Mouse (Mus musculus) liver, postnatal 0 days (tissue): ENCODE measurements at regions not wholly inside any gene's neighbourhood (a gene's known extent, or its start where the extent isn't known, plus 50 kb on each side); places are given as distances from the start of the nearest gene placed in this dataset.

Experiments
- ATAC-seq: fragments of 200-750 bp; cut with Nextera tagmentation; 2 replicates; pipeline ENCODE4 v1.8.0; 2017; ENCODE audit warnings: mild to moderate bottlenecking, moderate library complexity
- DNase-seq: peaks from one replicate; pipeline ENCODE4 v3.0.0-alpha.2; 2016
- H3K27ac ChIP-seq: fragments of 300-500 bp; sonication (generic); 2 replicates; pipeline ENCODE4 v1.5.1; 2014; ENCODE audit warnings: antibody characterized with exemption, moderate library complexity, mild to moderate bottlenecking, low read depth
- H3K27me3 ChIP-seq: fragments of 300-500 bp; sonication (generic); 2 replicates; pipeline ENCODE4 v1.6.1; 2014; ENCODE audit warnings: low read length, control low read depth, mixed read lengths; ENCODE audit not compliant: insufficient read depth
- H3K36me3 ChIP-seq: fragments of 300-500 bp; sonication (generic); replicated peaks from 2 replicates; pipeline ENCODE4 v1.6.1; 2014; ENCODE audit warnings: mild to moderate bottlenecking, control low read depth, low read length, moderate library complexity, mixed read lengths; ENCODE audit not compliant: insufficient read depth
- H3K4me1 ChIP-seq: fragments of 300-500 bp; sonication (generic); 2 replicates; pipeline ENCODE4 v1.6.1; 2014; ENCODE audit warnings: antibody characterized with exemption, mild to moderate bottlenecking, control low read depth; ENCODE audit not compliant: insufficient read depth
- H3K4me2 ChIP-seq: fragments of 300-500 bp; sonication (generic); 2 replicates; pipeline ENCODE4 v1.6.1; 2014; ENCODE audit warnings: low read depth, mild to moderate bottlenecking, low read length, moderate library complexity, mixed read lengths
- H3K4me3 ChIP-seq: fragments of 300-500 bp; sonication (generic); 2 replicates; pipeline ENCODE4 v1.5.1; 2014; ENCODE audit warnings: low read depth, low read length
- H3K9ac ChIP-seq: fragments of 300-500 bp; sonication (generic); replicated peaks from 2 replicates; pipeline ENCODE4 v1.6.1; 2014; ENCODE audit warnings: mild to moderate bottlenecking, moderate library complexity
- H3K9me3 ChIP-seq: fragments of 300-500 bp; sonication (generic); 2 replicates; pipeline ENCODE4 v1.6.1; 2016; ENCODE audit warnings: mild to moderate bottlenecking, control low read depth, low read length, mixed read lengths
- CTCF ChIP-seq: sonication (generic); IDR thresholded peaks from 2 replicates; pipeline ENCODE4 v1.5.1; 2016; ENCODE audit warnings: antibody characterized with exemption, low read depth
- EP300 ChIP-seq: IDR thresholded peaks from 2 replicates; pipeline ENCODE4 v1.6.1; 2016; ENCODE audit warnings: antibody characterized with exemption, low read depth, mild to moderate bottlenecking
- WGBS: fragments of 180-500 bp; shearing (Covaris S2); extraction: QIAGEN DNeasy Blood & Tissue Kit; methylation state at CpG from one replicate; pipeline ENCODE4 v1.1.7; 2014; ENCODE audit not compliant: insufficient replicate concordance; 5-methylcytosine and 5-hydroxymethylcytosine counted together

GRCm38 (mm10) chr6:117283616-117284015 lies 115.3 kb downstream of the Cxcl12 start:
- 67% methylated on average over 3 of the region's 3 CpGs for WGBS
- DNase-seq: no peak

GRCm38 (mm10) chr6:117284376-117285106 lies 116.2 kb downstream of the Cxcl12 start:
- Histone ChIP-seq H3K9me3 (no peaks in the 10 kb centered on the region), H3K4me3 (no peak overlapping the region), H3K27ac (no peak overlapping the region), H3K4me1 (no peaks in the 10 kb centered on the region), H3K36me3 (no peaks in the 10 kb centered on the region), H3K4me2 (no peak overlapping the region), H3K27me3 (no peaks in the 10 kb centered on the region), H3K9ac (no peak overlapping the region)
- TF ChIP-seq EP300: no peak
- no peak for TF ChIP-seq CTCF
- ATAC-seq: no peak
- DNase-seq: no peak
- 69% methylated on average over 5 of the region's 5 CpGs for WGBS

More at GRCm38 (mm10) chr6:117283616-117284015, 115.3 kb downstream of the Cxcl12 start:
- no peaks in the 10 kb centered on the region for H3K36me3 ChIP-seq
- H3K9me3 ChIP-seq: no peaks in the 10 kb centered on the region
- TF ChIP-seq CTCF (no peak), EP300 (no peak)
- no peak overlapping the region for H3K27ac ChIP-seq
- no peak overlapping the region for H3K4me2 ChIP-seq
- H3K4me1 ChIP-seq: no peaks in the 10 kb centered on the region
- no peak overlapping the region for H3K9ac ChIP-seq
- no peak overlapping the region for H3K4me3 ChIP-seq
- no peak for ATAC-seq
- H3K27me3 ChIP-seq: no peaks in the 10 kb centered on the region

GRCm38 (mm10) chr6:117287396-117287795 lies 119.1 kb downstream of the Cxcl12 start:
- no peak overlapping the region for H3K9ac ChIP-seq
- no peak for DNase-seq
- TF ChIP-seq CTCF (no peak), EP300 (no peak)
- no peaks in the 10 kb centered on the region for H3K27me3 ChIP-seq
- no peaks in the 10 kb centered on the region for H3K36me3 ChIP-seq
- ATAC-seq: no peak
- no peaks in the 10 kb centered on the region for H3K4me1 ChIP-seq
- no peak overlapping the region for H3K27ac ChIP-seq
- no peak overlapping the region for H3K4me3 ChIP-seq
- no peaks in the 10 kb centered on the region for H3K9me3 ChIP-seq
- 61% methylated on average over 5 of the region's 5 CpGs for WGBS
- no peak overlapping the region for H3K4me2 ChIP-seq

GRCm38 (mm10) chr6:117293780-117294465 lies 125.6 kb downstream of the Cxcl12 start:
- H3K27ac ChIP-seq: no peak overlapping the region
- no peak for TF ChIP-seq CTCF
- no peak for TF ChIP-seq EP300

GRCm38 (mm10) chr6:117297918-117298317 lies 129.6 kb downstream of the Cxcl12 start:
- ATAC-seq: peak; percentile 72
- peak; percentile 29 for DNase-seq
- WGBS: 54% methylated on average over 2 of the region's 2 CpGs
- no peak overlapping the region for H3K9ac ChIP-seq
- no peak for TF ChIP-seq CTCF
- peak; percentile 76 for TF ChIP-seq EP300
- H3K4me3 ChIP-seq: no peak overlapping the region
- no peaks in the 10 kb centered on the region for H3K9me3 ChIP-seq
- H3K4me1 ChIP-seq: no peaks in the 10 kb centered on the region
- H3K27ac ChIP-seq: peak overlapping the region; percentile 88
- H3K4me2 ChIP-seq: no peak overlapping the region
- no peaks in the 10 kb centered on the region for H3K36me3 ChIP-seq
- no peaks in the 10 kb centered on the region for H3K27me3 ChIP-seq

More at GRCm38 (mm10) chr6:117293780-117294465, 125.6 kb downstream of the Cxcl12 start:
- DNase-seq (no peak), ATAC-seq (no peak)
- Histone ChIP-seq H3K4me1 (no peaks in the 10 kb centered on the region), H3K9me3 (no peaks in the 10 kb centered on the region), H3K4me3 (no peak overlapping the region), H3K27me3 (no peaks in the 10 kb centered on the region), H3K9ac (no peak overlapping the region), H3K36me3 (no peaks in the 10 kb centered on the region), H3K4me2 (no peak overlapping the region)
- WGBS: 52% methylated on average over 9 of the region's 9 CpGs

- Histone ChIP-seq H3K27ac (peak overlapping the region; percentile 88), H3K4me3 (no peak overlapping the region), H3K36me3 (no peaks in the 10 kb centered on the region), H3K27me3 (no peaks in the 10 kb centered on the region), H3K4me1 (no peaks in the 10 kb centered on the region), H3K9me3 (no peaks in the 10 kb centered on the region), H3K9ac (no peak overlapping the region), H3K4me2 (no peak overlapping the region)
- 53% methylated on average over 7 of the region's 7 CpGs for WGBS
- peak; percentile 68 for DNase-seq
- TF ChIP-seq EP300 (peak; percentile 50), CTCF (no peak)
- ATAC-seq: peak; percentile 84
Measured at GRCm38 (mm10) chr6:117299503-117300288, 131.4 kb downstream of the Cxcl12 start.
